Mouse (Mus musculus) hindlimb bud, embryonic 11.5 days (tissue): ENCODE measurements around the gene Ndufc2.
"Not testable (repeated sequence)": the region's sequence is repeated elsewhere in the genome, so short reads cannot be mapped to it uniquely, and the experiment has no call there.

ENCODE experiments used
- DNase-seq: peaks from one replicate; pipeline ENCODE4 v3.0.0-alpha.2; 2012; ENCODE audit warnings: low read depth, low spot score; ENCODE audit errors: extremely low spot score

Gene Ndufc2

GRCm38 (mm10) chr7:97424621-97425245, 24.9 kb downstream of the Ndufc2 start:
- DNase-seq = no peak

GRCm38 (mm10) chr7:97426566-97426965, 26.8 kb downstream of the Ndufc2 start:
- DNase-seq = no peak

GRCm38 (mm10) chr7:97427296-97427695, 27.5 kb downstream of the Ndufc2 start:
- no peak for DNase-seq

GRCm38 (mm10) chr7:97427778-97428420, 28.1 kb downstream of the Ndufc2 start:
- DNase-seq = no peak

- DNase-seq = no peak
These were observed 29.9 kb downstream of the Ndufc2 start for GRCm38 (mm10) chr7:97429705-97430104.

- not testable (repeated sequence) for DNase-seq
These were observed 33.7 kb downstream of the Ndufc2 start for GRCm38 (mm10) chr7:97433517-97433916.

GRCm38 (mm10) chr7:97434517-97434916, 34.7 kb downstream of the Ndufc2 start:
- no peak for DNase-seq

GRCm38 (mm10) chr7:97438986-97439385, 39.2 kb downstream of the Ndufc2 start:
- no peak for DNase-seq

- no peak for DNase-seq
These were observed 46.5 kb downstream of the Ndufc2 start for GRCm38 (mm10) chr7:97446171-97446925.

GRCm38 (mm10) chr7:97447050-97447531, 47.3 kb downstream of the Ndufc2 start:
- no peak for DNase-seq

GRCm38 (mm10) chr7:97451023-97451422, 51.2 kb downstream of the Ndufc2 start, which contains the start of gene Kctd14:
Gene Kctd14, plus strand, starts transcription at chr7:97451323.
- DNase-seq = not testable (repeated sequence)

GRCm38 (mm10) chr7:97452196-97452595, 52.4 kb downstream of the Ndufc2 start:
- no peak for DNase-seq

- DNase-seq = no peak
These were observed 53.5 kb downstream of the Ndufc2 start for GRCm38 (mm10) chr7:97453141-97453921.

- DNase-seq = no peak
These were observed 55.0 kb downstream of the Ndufc2 start for GRCm38 (mm10) chr7:97454795-97455194.

GRCm38 (mm10) chr7:97455577-97455976, 55.8 kb downstream of the Ndufc2 start:
- no peak for DNase-seq
